33 mouse cellular contexts compared by ENCODE assay signal in genomic region chr4:59927666-59928065, GRCm38 (mm10). TPM values are rescaled to one million over a fixed set of nuclear protein-coding genes. Genes with fewer than 3 reads are reported as not detected.
DNase-seq lines count a peak whose midpoint lies in the region; ATAC-seq and TF ChIP-seq lines count a peak whose summit lies in the region.
"Had no signal": no experiment of that assay in that cellular context is flagged by ENCODE, and none has a peak within 500 bp of the region (broad histone marks: within the 10 kb centered on the region; RNA-seq: fewer than 3 reads in every experiment).

No protein-coding gene starts in this region.

- ATAC-seq in lung, embryonic 14.5 days (ENCODE audit: insufficient read depth): peak; percentile 35
- ATAC-seq in neural tube, embryonic 11.5 days (ENCODE audit: insufficient read depth, low FRiP score, low TSS enrichment): 0 out of 2 replicates have a peak, but pooled peaks have one; percentile 27

- H3K4me1 ChIP-seq in lung, embryonic 14.5 days (ENCODE audit: insufficient read depth): no peaks in the 10 kb centered on the region
- no peaks in the 10 kb centered on the region for H3K4me1 ChIP-seq in neural tube, embryonic 11.5 days (ENCODE audit: control insufficient read depth, insufficient read depth, low read length)
- H3K4me1 ChIP-seq: embryonic facial prominence, embryonic 15.5 days; liver, embryonic 15.5 days; neural tube, embryonic 12.5 days had no signal

- 76% methylated on average over 3 of the region's 3 CpGs for WGBS in lung, embryonic 14.5 days
- 68% methylated on average over 3 of the region's 3 CpGs for WGBS in neural tube, embryonic 11.5 days

- DNase-seq in heart, adult 11 months: peak; percentile 55
- no peak for DNase-seq in heart, postnatal 25 days (ENCODE audit: low spot score)
- no peak for DNase-seq in lung, embryonic 14.5 days
- no peak for DNase-seq in lung, postnatal 4 days
- no peak for DNase-seq in neural tube, embryonic 11.5 days (ENCODE audit: low spot score)
- DNase-seq in neural tube, embryonic 10.5 days (ENCODE audit: extremely low spot score, low spot score): no peak
- DNase-seq in testis, postnatal 10 days (ENCODE audit: low spot score): no peak

- no peak overlapping the region for H3K4me3 ChIP-seq in lung, embryonic 14.5 days (ENCODE audit: low read depth, low read length)
- H3K4me3 ChIP-seq in neural tube, embryonic 11.5 days (ENCODE audit: low read depth, low read length): no peak overlapping the region
- H3K4me3 ChIP-seq: embryonic facial prominence, embryonic 15.5 days; gastrocnemius, adult 2 months; liver, embryonic 15.5 days; neural tube, embryonic 12.5 days had no signal

- H3K4me2 ChIP-seq in lung, embryonic 14.5 days: no peak overlapping the region
- no peak overlapping the region for H3K4me2 ChIP-seq in neural tube, embryonic 11.5 days (ENCODE audit: low read depth)
- H3K4me2 ChIP-seq: embryonic facial prominence, embryonic 15.5 days; hindbrain, embryonic 14.5 days; liver, embryonic 15.5 days; neural tube, embryonic 12.5 days had no signal

- H3K9me3 ChIP-seq in lung, embryonic 14.5 days (ENCODE audit: low read depth, low read length): no peaks in the 10 kb centered on the region
- no peaks in the 10 kb centered on the region for H3K9me3 ChIP-seq in neural tube, embryonic 11.5 days (ENCODE audit: control insufficient read depth, low read length)
- H3K9me3 ChIP-seq: embryonic facial prominence, embryonic 15.5 days; liver, embryonic 15.5 days; neural tube, embryonic 12.5 days had no signal

- no peaks in the 10 kb centered on the region for H3K36me3 ChIP-seq in lung, embryonic 14.5 days (ENCODE audit: insufficient read depth)
- no peaks in the 10 kb centered on the region for H3K36me3 ChIP-seq in neural tube, embryonic 11.5 days (ENCODE audit: control insufficient read depth, insufficient read depth, low read length)
- H3K36me3 ChIP-seq: embryonic facial prominence, embryonic 15.5 days; liver, embryonic 15.5 days; neural tube, embryonic 12.5 days had no signal

- TF ChIP-seq CTCF in lung, embryonic 14.5 days (IDR thresholded peaks at IDR 0.05; ENCODE audit: low read depth): no peak

- H3K27ac ChIP-seq in lung, embryonic 14.5 days (ENCODE audit: low read depth): no peak overlapping the region
- H3K27ac ChIP-seq in neural tube, embryonic 11.5 days (ENCODE audit: low read depth, low read length): no peak overlapping the region
- H3K27ac ChIP-seq: embryonic facial prominence, embryonic 15.5 days; gastrocnemius, adult 2 months; hindbrain, embryonic 14.5 days; liver, embryonic 15.5 days; neural tube, embryonic 12.5 days had no signal

- H3K27me3 ChIP-seq in lung, embryonic 14.5 days (ENCODE audit: insufficient read depth, low read length): no peaks in the 10 kb centered on the region
- no peaks in the 10 kb centered on the region for H3K27me3 ChIP-seq in neural tube, embryonic 11.5 days (ENCODE audit: control insufficient read depth, insufficient read depth, low read length)
- H3K27me3 ChIP-seq: embryonic facial prominence, embryonic 15.5 days; liver, embryonic 15.5 days; neural tube, embryonic 12.5 days had no signal

- no peak overlapping the region for H3K9ac ChIP-seq in lung, embryonic 14.5 days
- no peak overlapping the region for H3K9ac ChIP-seq in neural tube, embryonic 11.5 days (ENCODE audit: low read length)
- H3K9ac ChIP-seq: embryonic facial prominence, embryonic 15.5 days; hindbrain, embryonic 14.5 days; liver, embryonic 15.5 days; neural tube, embryonic 12.5 days had no signal

- intact Hi-C loops in heart, postnatal 25 days (cut with DNase I): loop anchor here (1.0 to 5.0 kb wide), 2 partner anchors 55 to 140 kb away; no protein-coding TSS in a partner anchor

RNA-seq across cellular contexts. Expression of gene Slc46a2, which starts 12.8 kb away (rescaled TPM):
- under 1 TPM; 0.44 to 0.48 TPM for total RNA-seq in heart, postnatal 25 days (2021)
- 0.07 and 0.12 TPM in 2 replicates for polyA plus RNA-seq in lung, embryonic 14.5 days (2014; fragmentation: Nextera tagmentation; extraction: Ambion mirVana)
- not detected in 2 replicates for polyA plus RNA-seq in neural tube, embryonic 11.5 days (2014; fragmentation: Nextera tagmentation; extraction: Ambion mirVana)
- total RNA-seq: adrenal gland, adult 2 months; adrenal gland, postnatal 36 days; common myeloid progenitor, adult 5-6 weeks; gastrocnemius, adult 2 months; gastrocnemius, postnatal 4 days; hematopoietic stem cell, adult 5-6 weeks; layer of hippocampus, adult 18-20 months; layer of hippocampus, postnatal 10 days; left cerebral cortex, adult 18-20 months; left cerebral cortex, postnatal 14 days; liver, adult 2 months had no signal
- polyA plus RNA-seq: adrenal gland, adult 2 months; brain, embryonic 14.5 days; forebrain, embryonic 16.5 days; hindbrain, embryonic 14.5 days; intestine, postnatal 0 days; limb, embryonic 11.5 days; liver, adult 2 months; liver, embryonic 15.5 days; neural tube, embryonic 12.5 days; small intestine, adult 2 months had no signal

RNA-seq across cellular contexts. Expression of gene Mup4, which starts 32.8 kb away (rescaled TPM):
- total RNA-seq in heart, postnatal 25 days (2021): not detected
- polyA plus RNA-seq in lung, embryonic 14.5 days (2014; fragmentation: Nextera tagmentation; extraction: Ambion mirVana): not detected in 2 replicates
- 0.25 TPM in 1 of 2 replicates, not detected in the other for polyA plus RNA-seq in neural tube, embryonic 11.5 days (2014; fragmentation: Nextera tagmentation; extraction: Ambion mirVana)
- total RNA-seq: adrenal gland, adult 2 months; adrenal gland, postnatal 36 days; common myeloid progenitor, adult 5-6 weeks; gastrocnemius, adult 2 months; gastrocnemius, postnatal 4 days; heart, adult 8-10 months; hematopoietic stem cell, adult 5-6 weeks; layer of hippocampus, adult 18-20 months; layer of hippocampus, postnatal 10 days; left cerebral cortex, adult 18-20 months; left cerebral cortex, postnatal 14 days; liver, adult 2 months had no signal
- polyA plus RNA-seq: adrenal gland, adult 2 months; brain, embryonic 14.5 days; CD4-positive, CD25-positive, alpha-beta regulatory T cell, adult 4 months; embryonic facial prominence, embryonic 15.5 days; forebrain, embryonic 16.5 days; heart, embryonic 16.5 days; hindbrain, embryonic 14.5 days; intestine, postnatal 0 days; limb, embryonic 11.5 days; liver, adult 2 months; liver, embryonic 15.5 days; lung, postnatal 0 days; neural tube, embryonic 12.5 days; small intestine, adult 2 months; stomach, embryonic 14.5 days; testis, adult 2 months had no signal

RNA-seq across cellular contexts. Expression of gene Mup6, which starts 36.4 kb away (rescaled TPM):
- not detected for total RNA-seq in heart, postnatal 25 days (2021)
- not detected in 2 replicates for polyA plus RNA-seq in lung, embryonic 14.5 days (2014; fragmentation: Nextera tagmentation; extraction: Ambion mirVana)
- polyA plus RNA-seq in neural tube, embryonic 11.5 days (2014; fragmentation: Nextera tagmentation; extraction: Ambion mirVana): 0.38 and 0.59 TPM in 2 replicates
- total RNA-seq: adrenal gland, adult 2 months; adrenal gland, postnatal 36 days; common myeloid progenitor, adult 5-6 weeks; gastrocnemius, adult 2 months; gastrocnemius, postnatal 4 days; heart, adult 8-10 months; hematopoietic stem cell, adult 5-6 weeks; layer of hippocampus, adult 18-20 months; layer of hippocampus, postnatal 10 days; left cerebral cortex, adult 18-20 months; left cerebral cortex, postnatal 14 days had no signal
- polyA plus RNA-seq: adrenal gland, adult 2 months; brain, embryonic 14.5 days; CD4-positive, CD25-positive, alpha-beta regulatory T cell, adult 4 months; embryonic facial prominence, embryonic 15.5 days; forebrain, embryonic 16.5 days; heart, embryonic 16.5 days; hindbrain, embryonic 14.5 days; intestine, postnatal 0 days; limb, embryonic 11.5 days; liver, adult 2 months; liver, embryonic 15.5 days; lung, postnatal 0 days; small intestine, adult 2 months; stomach, embryonic 14.5 days; testis, adult 2 months had no signal
